Mouse (Mus musculus) megakaryocyte, embryonic 14.5 days (primary cell): ENCODE data around the gene Fgd3.

Source experiments
- FLI1 ChIP-seq: IDR thresholded peaks from 2 replicates; pipeline ENCODE4 v1.6.1; 2012; ENCODE audit warnings: low read length, inconsistent platforms, mixed read lengths
- GATA1 ChIP-seq: IDR thresholded peaks from 3 replicates; pipeline ENCODE4 v1.6.1; 2012; ENCODE audit warnings: mixed read lengths, low read length, inconsistent platforms, borderline replicate concordance

GRCm38 (mm10) chr13:49260036-49260722 lies 59.9 kb downstream of the Fgd3 start:
- TF ChIP-seq FLI1: no peak
- TF ChIP-seq GATA1: no peak
